Mouse (Mus musculus) frontal cortex, postnatal 36 days (tissue): ENCODE results near the gene Gm21119.
"Not testable (repeated sequence)": the region's sequence is repeated elsewhere in the genome, so short reads cannot be mapped to it uniquely, and the experiment has no call there.

ENCODE experiments used
- DNase-seq, 2 experiments: peaks; one replicate each; pipeline ENCODE4 v3.0.0; 2022; ENCODE audit warnings: low spot score in 2 of 2

The Gm21119 gene

DNA sequence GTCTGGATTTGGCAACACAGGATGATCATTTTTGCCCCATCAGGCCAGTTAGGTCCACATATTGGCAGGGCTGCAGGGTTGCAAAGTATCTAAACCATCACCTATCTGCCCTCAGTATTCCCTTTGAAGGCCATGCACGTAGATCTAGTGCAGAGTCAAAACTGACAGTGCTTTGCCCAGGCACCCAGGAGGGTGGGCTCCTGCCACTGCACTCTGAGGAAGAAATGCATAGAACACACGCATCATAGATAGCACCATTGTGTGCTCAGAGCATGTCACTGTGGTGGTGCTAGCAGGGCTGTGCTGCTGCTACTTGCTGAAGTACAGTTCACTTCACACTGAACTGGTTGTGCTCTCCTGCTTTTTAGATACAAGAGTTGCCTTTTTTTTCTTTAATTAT lies at the start of gene Gm21119:
Gm21119 (plus strand) TSS at position 301 of the 400 bp plus-strand sequence.
- not testable (repeated sequence) for DNase-seq

GRCm38 (mm10) chr8:20566753-20567152 lies 48.0 kb upstream of the Gm21119 start:
- not testable (repeated sequence) for DNase-seq

GRCm38 (mm10) chr8:20581081-20581480 lies 33.6 kb upstream of the Gm21119 start:
- peak in 1 of 2 experiments; percentile 76 for DNase-seq

DNA sequence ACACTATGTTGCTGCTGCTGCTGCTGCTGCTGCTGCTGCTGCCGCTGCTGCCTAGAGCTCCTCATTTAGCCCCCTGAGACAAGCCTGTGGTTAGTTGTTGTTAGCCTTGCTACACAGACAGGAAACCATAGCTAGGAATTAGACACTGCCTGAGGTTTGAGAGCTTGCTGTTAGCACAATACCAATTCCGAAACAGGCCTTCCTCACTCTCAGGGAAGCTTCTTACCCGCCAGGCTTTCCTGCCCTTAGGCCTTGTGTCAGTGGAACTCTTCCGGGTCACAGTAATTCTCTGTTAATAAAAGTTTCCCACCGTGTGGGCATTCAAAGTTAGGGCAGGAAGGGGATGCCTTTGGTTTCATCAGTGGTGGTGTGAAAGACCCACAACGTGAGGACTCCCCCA lies 31.9 kb upstream of the Gm21119 start:
- DNase-seq = not testable (repeated sequence)

DNA sequence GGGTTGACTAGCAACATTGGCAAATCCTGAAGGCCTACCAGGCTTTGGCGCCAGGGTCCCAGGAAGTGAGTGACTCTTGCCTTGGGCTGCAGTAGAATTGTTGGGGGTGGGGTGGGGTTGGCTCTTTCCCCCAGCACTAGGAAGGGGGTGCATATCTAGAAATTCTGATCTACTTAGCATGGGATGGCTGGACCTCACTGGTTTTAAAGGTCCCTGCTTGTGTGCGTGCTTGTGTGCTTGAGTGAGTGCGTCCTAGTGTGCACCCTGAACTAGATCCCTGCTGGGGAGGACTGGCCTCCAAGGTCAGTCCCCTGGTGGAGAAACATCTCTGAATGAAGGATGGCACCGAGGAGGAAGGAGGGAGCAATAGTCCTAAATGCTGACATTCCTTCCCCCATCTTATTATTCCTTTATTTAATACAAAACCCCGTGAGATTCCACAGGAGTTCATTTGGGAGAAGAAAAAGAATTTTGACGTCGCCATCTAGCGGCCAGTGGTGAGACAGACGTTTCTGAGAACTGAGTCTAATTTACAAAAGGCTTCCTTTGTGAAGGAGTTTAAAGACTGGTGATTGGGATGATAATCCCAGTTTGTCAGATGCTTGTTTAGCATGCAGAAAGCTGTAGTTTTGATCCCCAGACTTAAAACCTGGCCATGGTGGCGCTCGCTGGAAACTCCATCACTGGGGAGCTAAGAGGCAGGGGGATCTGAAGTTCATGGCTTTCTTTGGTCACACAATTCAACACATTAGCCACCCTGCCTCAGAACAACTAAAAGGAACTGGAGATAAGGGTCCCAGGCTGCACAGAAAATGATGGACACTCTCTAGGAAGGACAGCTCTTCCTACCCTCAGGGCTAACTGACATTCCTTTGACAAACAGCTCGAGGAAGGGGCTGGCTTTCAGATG lies 26.2 kb upstream of the Gm21119 start:
- DNase-seq = not testable (repeated sequence)

GRCm38 (mm10) chr8:20589178-20589539 lies 25.6 kb upstream of the Gm21119 start:
- not testable (repeated sequence) for DNase-seq

- DNase-seq = not testable (repeated sequence)
Measured at GRCm38 (mm10) chr8:20590117-20590997, 24.4 kb upstream of the Gm21119 start.

DNA sequence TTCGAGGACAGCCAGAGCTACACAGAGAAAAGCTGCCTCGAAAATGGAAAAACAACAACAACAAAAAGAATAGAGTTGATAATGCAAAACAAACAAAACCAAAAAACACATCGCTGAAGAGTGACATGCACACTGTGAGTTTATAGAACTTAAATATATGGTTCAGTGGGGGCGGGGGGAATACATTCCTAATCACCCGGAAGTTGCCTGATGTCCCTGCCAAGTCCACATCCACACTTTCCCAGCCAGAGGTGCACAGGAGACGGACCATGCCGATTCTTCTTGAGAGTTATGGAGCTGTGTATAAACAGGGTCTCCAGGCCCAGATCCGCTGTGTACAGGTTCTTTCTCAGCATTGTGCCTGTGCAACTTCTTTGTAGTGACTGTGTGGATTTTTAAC lies 23.7 kb upstream of the Gm21119 start:
- not testable (repeated sequence) for DNase-seq

GRCm38 (mm10) chr8:20592732-20593272 lies 21.9 kb upstream of the Gm21119 start:
- DNase-seq = not testable (repeated sequence)

- DNase-seq = peak in 1 of 2 experiments; percentile 41
Measured at GRCm38 (mm10) chr8:20593841-20594240, 20.9 kb upstream of the Gm21119 start.

DNA sequence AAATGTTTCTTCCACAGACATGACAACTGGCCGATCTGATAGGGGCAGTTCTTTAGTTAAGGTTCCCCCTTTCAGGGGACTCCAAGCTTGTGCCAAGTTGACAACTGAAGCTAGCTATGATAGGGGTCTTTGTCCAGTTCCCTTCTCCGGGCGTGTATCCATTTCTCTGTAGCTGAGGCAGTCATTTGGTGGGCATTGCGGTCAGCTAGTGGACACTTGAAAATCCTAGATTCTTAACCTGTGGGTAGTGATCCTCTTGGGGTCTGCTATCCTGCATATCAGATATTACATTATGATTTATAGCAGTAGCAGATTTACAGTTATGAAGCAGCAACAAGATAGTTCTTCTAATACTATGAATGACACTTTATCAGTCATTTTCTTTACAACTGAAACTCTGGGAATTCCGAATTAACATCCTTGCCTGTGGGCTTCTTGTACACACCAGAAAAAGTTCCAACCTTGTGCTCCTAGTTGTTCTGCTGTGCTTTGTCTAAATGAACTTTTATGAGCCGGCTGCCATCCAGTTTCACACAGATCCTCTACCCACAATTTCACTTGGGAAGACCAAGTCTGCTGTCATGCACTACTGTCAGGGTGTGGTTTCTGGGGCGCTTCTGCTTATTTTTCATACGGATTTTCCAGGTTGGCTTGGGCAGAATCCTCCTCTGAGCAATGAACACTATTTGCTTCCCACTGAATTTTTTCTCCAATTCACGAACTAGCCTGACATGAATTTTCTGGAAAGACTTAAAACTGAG lies 18.5 kb upstream of the Gm21119 start:
- not testable (repeated sequence) for DNase-seq

- DNase-seq = peak in 1 of 2 experiments; percentile 61
Measured at GRCm38 (mm10) chr8:20596842-20597708, 17.6 kb upstream of the Gm21119 start.

GRCm38 (mm10) chr8:20598300-20599170 lies 16.2 kb upstream of the Gm21119 start:
- not testable (repeated sequence) for DNase-seq

- DNase-seq = not testable (repeated sequence)
Measured at GRCm38 (mm10) chr8:20599350-20599749, 15.4 kb upstream of the Gm21119 start.

- not testable (repeated sequence) for DNase-seq
Measured at GRCm38 (mm10) chr8:20610856-20611255, 3.9 kb upstream of the Gm21119 start.

DNA sequence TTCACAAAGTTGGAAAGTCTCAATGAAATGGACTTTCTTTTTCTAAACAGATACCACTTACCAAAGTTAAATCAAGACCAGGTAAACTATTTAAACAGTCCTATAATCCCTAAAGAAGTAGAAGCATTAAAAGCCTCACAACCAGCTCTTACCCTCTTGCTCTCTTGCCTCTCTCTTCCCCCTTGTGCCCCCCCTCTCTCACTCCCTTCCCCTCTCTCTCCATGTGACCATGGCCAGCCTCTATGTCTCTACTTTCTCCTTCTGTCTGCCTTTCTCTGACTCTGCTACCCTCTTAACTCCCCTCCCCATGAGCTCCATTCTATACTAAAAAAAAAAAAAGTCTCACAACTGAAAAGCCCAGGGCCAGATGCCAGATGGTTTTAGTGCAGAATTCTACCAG lies 2.0 kb upstream of the Gm21119 start:
- DNase-seq = not testable (repeated sequence)

- DNase-seq = not testable (repeated sequence)
Measured at GRCm38 (mm10) chr8:20630766-20631165, 16.0 kb downstream of the Gm21119 start.

DNA sequence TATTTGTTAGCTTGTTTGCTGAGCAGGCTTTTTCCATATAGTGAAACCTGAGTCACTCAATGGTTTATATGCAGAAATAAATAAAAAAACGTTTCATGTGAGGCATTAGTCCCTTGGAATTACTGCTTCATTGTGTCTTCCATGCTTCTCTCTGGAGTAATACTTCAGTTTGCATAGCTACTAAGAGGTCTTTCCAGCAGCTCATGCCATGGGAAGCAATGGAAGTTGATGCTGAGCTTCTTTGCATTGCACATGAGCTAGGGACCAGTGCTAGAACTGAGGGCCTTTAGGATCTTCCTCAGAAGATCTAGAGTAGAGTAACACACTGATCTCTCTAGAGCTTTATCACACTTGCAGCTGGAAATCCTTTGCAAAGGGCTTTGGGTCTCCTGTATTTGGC lies 23.2 kb downstream of the Gm21119 start:
- DNase-seq = not testable (repeated sequence)

- not testable (repeated sequence) for DNase-seq
Measured at GRCm38 (mm10) chr8:20643536-20643935, 28.8 kb downstream of the Gm21119 start.
